Mouse (Mus musculus) heart, postnatal 0 days (tissue): ENCODE results near the gene Rpl13.

Source experiments
- CTCF ChIP-seq: IDR thresholded peaks from 2 replicates; pipeline ENCODE4 v1.5.1; 2016; ENCODE audit warnings: antibody characterized with exemption, control low read depth, low read depth
- EP300 ChIP-seq: IDR thresholded peaks from 2 replicates; pipeline ENCODE4 v1.6.1; 2016; ENCODE audit warnings: antibody characterized with exemption, low read depth

DNA sequence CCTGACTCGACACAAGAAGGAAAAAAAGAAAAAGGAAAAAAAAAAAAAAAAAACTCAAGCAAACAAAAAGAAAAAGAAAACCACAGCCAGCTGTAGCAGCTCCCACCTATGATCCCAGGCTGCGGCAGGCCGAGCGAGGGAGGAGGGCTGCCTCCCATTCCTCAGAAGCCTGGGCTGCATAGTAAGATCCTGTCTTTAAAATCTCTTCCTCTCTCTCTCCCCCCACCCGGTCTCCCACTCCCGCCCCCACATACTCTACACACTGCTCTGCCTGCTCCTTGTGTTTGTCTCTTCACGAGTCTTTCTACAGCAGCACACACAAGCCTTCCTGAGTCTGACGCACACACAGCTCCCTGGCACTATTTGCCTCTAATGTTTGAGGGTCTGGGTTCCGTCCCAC, 19.9 kb downstream of the Rpl13 start:
- no peak for TF ChIP-seq CTCF
- no peak for TF ChIP-seq EP300
